Mouse (Mus musculus) stomach, postnatal 0 days (tissue): ENCODE data around the gene Atp2a2. TPM values are rescaled to one million over a fixed set of nuclear protein-coding genes. Genes with fewer than 3 reads are reported as not detected.

Experiments
- ATAC-seq: fragments of 200-750 bp; cut with Nextera tagmentation; 2 replicates; pipeline ENCODE4 v1.8.0; 2017; ENCODE audit not compliant: low FRiP score, low TSS enrichment
- DNase-seq: peaks from one replicate; pipeline ENCODE4 v3.0.0-alpha.2; 2016; ENCODE audit warnings: low spot score
- H3K27ac ChIP-seq: fragments of 300-500 bp; sonication (generic); replicated peaks from 2 replicates; pipeline ENCODE4 v1.5.1; 2014; ENCODE audit warnings: mild to moderate bottlenecking, control low read depth
- H3K27me3 ChIP-seq: fragments of 300-500 bp; sonication (generic); 2 replicates; pipeline ENCODE4 v1.6.1; 2014; ENCODE audit warnings: low read length; ENCODE audit not compliant: control insufficient read depth, insufficient read depth
- H3K36me3 ChIP-seq: fragments of 300-500 bp; sonication (generic); 2 replicates; pipeline ENCODE4 v1.6.1; 2014; ENCODE audit warnings: low read length, mixed read lengths; ENCODE audit not compliant: control insufficient read depth, insufficient read depth
- H3K4me1 ChIP-seq: fragments of 300-500 bp; sonication (generic); replicated peaks from 2 replicates; pipeline ENCODE4 v1.6.1; 2014; ENCODE audit warnings: antibody characterized with exemption; ENCODE audit not compliant: control insufficient read depth, insufficient read depth
- H3K4me2 ChIP-seq: fragments of 300-500 bp; sonication (generic); replicated peaks from 2 replicates; pipeline ENCODE4 v1.6.1; 2014; ENCODE audit warnings: low read depth, mild to moderate bottlenecking, control low read depth, moderate library complexity
- H3K4me3 ChIP-seq: fragments of 300-500 bp; sonication (generic); 2 replicates; pipeline ENCODE4 v1.5.1; 2014; ENCODE audit warnings: low read depth, low read length, control low read depth
- H3K9ac ChIP-seq: fragments of 300-500 bp; sonication (generic); 2 replicates; pipeline ENCODE4 v1.6.1; 2014; ENCODE audit warnings: mild to moderate bottlenecking, low read length, control low read depth, mixed read lengths
- H3K9me3 ChIP-seq: fragments of 300-500 bp; sonication (generic); 2 replicates; pipeline ENCODE4 v1.6.1; 2016; ENCODE audit warnings: low read length; ENCODE audit not compliant: control insufficient read depth
- CTCF ChIP-seq: IDR thresholded peaks from 2 replicates; pipeline ENCODE4 v1.5.1; 2016; ENCODE audit warnings: antibody characterized with exemption, low read depth, mild to moderate bottlenecking, moderate library complexity
- EP300 ChIP-seq: optimal IDR thresholded peaks from 2 replicates; pipeline ENCODE3; 2016; ENCODE audit warnings: antibody characterized with exemption
- WGBS: fragments of 180-500 bp; shearing (Covaris S2); extraction: QIAGEN DNeasy Blood & Tissue Kit; methylation state at CpG from one replicate; pipeline ENCODE4 v1.1.7; 2014; 5-methylcytosine and 5-hydroxymethylcytosine counted together
- polyA plus RNA-seq: library from polyadenylated mRNA; unstranded; fragments of >200 nt; fragmentation: Nextera tagmentation; extraction: Ambion mirVana; gene quantifications from 2 replicates; pipeline ENCODE4 v1.2.1, GENCODE M21; 2015

The Atp2a2 gene
- polyA plus RNA-seq, 1 experiment from 2014 or later = 24.0 TPM

DNA sequence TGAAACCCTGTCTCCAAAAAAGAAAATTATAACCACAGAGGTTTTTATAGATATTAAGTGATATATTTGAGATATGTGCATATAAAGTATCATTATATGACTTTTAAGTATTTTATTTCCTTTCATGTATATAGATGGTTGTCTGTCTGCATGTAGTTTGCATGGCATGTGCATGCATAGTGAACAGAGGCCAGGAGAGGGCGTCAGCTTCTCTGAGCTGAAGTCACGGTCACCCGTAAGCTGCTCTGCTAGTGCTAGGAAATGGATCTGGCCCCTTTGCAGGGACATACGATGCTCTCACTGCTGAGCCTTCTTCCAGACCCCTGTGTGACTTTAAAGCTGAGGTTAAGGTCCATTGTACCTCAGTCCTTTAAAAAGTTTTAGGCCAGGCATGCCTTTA lies 67.5 kb downstream of the Atp2a2 start:
- peak; percentile 42 for TF ChIP-seq CTCF
- TF ChIP-seq EP300 = no peak
- Histone ChIP-seq H3K4me3 (no peak overlapping the region), H3K4me1 (no peaks in the 10 kb centered on the region), H3K9ac (no peak overlapping the region), H3K9me3 (no peaks in the 10 kb centered on the region), H3K4me2 (no peak overlapping the region), H3K36me3 (peaks cover 56% of the 10 kb centered on the region), H3K27me3 (no peaks in the 10 kb centered on the region), H3K27ac (no peak overlapping the region)
- ATAC-seq = no peak
- 79% methylated on average over 4 of the region's 4 CpGs for WGBS
- DNase-seq = no peak

DNA sequence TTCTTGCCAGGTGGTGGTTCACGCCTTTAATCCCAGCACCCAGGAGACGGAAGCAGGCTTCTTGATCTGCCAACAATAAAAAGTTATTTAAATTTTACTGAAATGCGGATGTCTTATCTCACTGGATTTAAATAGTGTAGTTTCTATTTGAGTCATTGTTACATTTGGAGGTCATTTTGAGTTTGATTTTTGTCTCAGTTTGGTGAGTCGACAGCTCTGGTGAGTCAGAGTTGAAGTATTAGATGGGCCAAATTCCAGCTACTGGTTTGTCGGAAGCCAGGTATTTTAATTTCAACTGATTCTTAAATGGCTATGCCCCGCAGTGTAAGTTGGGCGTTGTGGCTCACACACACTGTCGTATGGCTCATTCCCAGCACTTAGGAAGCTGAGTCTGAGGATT lies 70.8 kb downstream of the Atp2a2 start:
- H3K4me3 ChIP-seq = no peak overlapping the region
- no peak overlapping the region for H3K27ac ChIP-seq
- no peak overlapping the region for H3K9ac ChIP-seq
- H3K27me3 ChIP-seq = no peaks in the 10 kb centered on the region
- no peak overlapping the region for H3K4me2 ChIP-seq
- H3K36me3 ChIP-seq = peaks cover 38% of the 10 kb centered on the region
- H3K9me3 ChIP-seq = no peaks in the 10 kb centered on the region
- whole genome bisulfite sequencing = 71% methylated on average over 8 of the region's 8 CpGs
- no peak for TF ChIP-seq CTCF
- TF ChIP-seq EP300 = no peak
- H3K4me1 ChIP-seq = no peaks in the 10 kb centered on the region
- ATAC-seq (no peak), DNase-seq (no peak)

DNA sequence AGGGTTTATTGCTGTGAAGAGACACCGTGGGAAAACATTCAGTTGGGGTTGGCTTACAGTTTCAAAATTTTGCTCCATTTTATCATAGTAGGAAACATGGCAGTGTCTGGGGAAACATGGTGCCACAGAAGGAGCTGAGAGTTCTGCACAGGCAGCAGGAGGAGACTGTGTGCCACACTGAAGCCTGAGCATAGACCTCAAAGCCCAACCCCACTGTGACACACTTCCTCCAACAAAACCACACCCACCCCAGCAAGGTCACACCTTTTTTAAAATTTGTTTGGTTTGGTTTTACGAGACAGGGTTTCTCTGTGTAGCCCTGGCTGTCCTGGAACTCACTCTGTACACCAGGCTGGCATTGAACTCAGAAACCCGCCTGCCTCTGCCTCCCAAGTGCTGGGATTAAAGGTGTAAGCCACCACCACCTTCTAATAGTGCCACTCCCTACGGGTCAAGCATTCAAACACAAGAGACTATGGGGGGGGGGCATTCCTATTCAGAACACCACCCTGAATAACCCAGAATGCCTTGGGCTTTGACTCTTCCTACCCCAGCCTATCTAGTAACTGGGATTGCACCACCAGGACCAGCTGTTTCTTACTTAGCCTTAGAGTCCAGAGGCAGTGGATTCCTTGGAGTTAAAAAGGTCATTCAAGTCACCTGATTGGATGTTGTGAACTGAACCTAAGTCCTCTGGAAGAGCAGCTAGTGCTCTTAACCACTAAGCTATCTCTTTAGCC lies 71.8 kb downstream of the Atp2a2 start:
- WGBS = 86% methylated on average over 4 of the region's 4 CpGs
- DNase-seq (no peak), ATAC-seq (no peak)
- Histone ChIP-seq H3K36me3 (peaks cover 30% of the 10 kb centered on the region), H3K9me3 (no peaks in the 10 kb centered on the region), H3K9ac (no peak overlapping the region), H3K4me1 (no peaks in the 10 kb centered on the region), H3K4me3 (no peak overlapping the region), H3K27ac (no peak overlapping the region), H3K4me2 (no peak overlapping the region), H3K27me3 (no peaks in the 10 kb centered on the region)
- TF ChIP-seq EP300 (no peak), CTCF (no peak)

DNA sequence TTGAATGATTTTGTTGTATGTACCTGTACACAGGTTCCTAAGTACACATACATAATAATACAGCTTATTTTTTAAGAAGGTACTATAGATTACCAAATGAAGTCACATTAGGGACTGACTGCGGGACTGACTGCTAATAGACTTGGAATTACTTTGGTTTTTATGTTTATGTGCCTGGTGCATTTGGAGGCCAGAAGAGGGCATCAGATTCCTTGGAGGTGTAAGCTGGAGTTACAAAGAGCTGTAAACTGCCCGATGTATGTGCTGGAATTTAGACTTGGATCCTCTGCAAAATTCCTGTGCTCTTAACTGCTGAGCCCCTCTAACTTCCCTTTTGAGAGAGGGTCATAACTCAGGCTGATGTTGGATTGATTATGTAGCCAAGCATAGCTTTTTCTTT lies 76.5 kb downstream of the Atp2a2 start:
- DNase-seq (no peak), ATAC-seq (no peak)
- Histone ChIP-seq H3K9ac (no peak overlapping the region), H3K4me1 (no peaks in the 10 kb centered on the region), H3K27me3 (no peaks in the 10 kb centered on the region), H3K27ac (no peak overlapping the region), H3K36me3 (peaks cover 10% of the 10 kb centered on the region), H3K4me3 (no peak overlapping the region), H3K9me3 (no peaks in the 10 kb centered on the region), H3K4me2 (no peak overlapping the region)
- WGBS = 63% methylated on average over 2 of the region's 2 CpGs
- TF ChIP-seq CTCF (peak; percentile 45), EP300 (no peak)

DNA sequence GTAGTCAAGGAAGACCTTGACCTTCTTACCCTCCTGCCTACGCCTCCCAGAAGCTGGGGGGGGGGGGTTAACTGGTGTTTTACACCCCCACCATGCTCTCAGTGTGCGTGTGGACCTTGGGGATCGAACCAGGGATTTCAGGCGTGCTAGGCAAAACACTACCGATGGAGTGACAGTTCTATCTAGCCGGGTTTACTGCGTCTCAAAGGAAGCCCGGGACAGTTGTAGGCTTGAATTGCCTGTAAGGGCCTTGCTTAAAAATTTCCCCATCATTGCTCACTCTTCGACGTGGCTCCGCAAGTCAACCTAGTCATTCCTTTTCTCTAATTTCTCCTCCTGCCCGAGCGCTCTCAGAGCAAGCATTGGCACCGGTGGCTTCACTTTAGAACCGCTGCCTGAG lies 78.9 kb downstream of the Atp2a2 start:
- DNase-seq (no peak), ATAC-seq (peak; percentile 23; the same call in 1 of the 2 replicates)
- peak overlapping the region; percentile 95 for H3K9ac ChIP-seq
- 20% methylated on average over 15 of the region's 15 CpGs for WGBS
- no peaks in the 10 kb centered on the region for H3K27me3 ChIP-seq
- H3K27ac ChIP-seq = peak overlapping the region; percentile 87; the same call in 1 of the 2 replicates
- H3K9me3 ChIP-seq = no peaks in the 10 kb centered on the region
- TF ChIP-seq EP300 (no peak), CTCF (no peak)
- H3K36me3 ChIP-seq = peaks cover under 1% of the 10 kb centered on the region; the same call in 1 of the 2 replicates
- peak overlapping the region; percentile 96 for H3K4me3 ChIP-seq
- peak overlapping the region; percentile 88 for H3K4me2 ChIP-seq
- no peaks in the 10 kb centered on the region for H3K4me1 ChIP-seq

DNA sequence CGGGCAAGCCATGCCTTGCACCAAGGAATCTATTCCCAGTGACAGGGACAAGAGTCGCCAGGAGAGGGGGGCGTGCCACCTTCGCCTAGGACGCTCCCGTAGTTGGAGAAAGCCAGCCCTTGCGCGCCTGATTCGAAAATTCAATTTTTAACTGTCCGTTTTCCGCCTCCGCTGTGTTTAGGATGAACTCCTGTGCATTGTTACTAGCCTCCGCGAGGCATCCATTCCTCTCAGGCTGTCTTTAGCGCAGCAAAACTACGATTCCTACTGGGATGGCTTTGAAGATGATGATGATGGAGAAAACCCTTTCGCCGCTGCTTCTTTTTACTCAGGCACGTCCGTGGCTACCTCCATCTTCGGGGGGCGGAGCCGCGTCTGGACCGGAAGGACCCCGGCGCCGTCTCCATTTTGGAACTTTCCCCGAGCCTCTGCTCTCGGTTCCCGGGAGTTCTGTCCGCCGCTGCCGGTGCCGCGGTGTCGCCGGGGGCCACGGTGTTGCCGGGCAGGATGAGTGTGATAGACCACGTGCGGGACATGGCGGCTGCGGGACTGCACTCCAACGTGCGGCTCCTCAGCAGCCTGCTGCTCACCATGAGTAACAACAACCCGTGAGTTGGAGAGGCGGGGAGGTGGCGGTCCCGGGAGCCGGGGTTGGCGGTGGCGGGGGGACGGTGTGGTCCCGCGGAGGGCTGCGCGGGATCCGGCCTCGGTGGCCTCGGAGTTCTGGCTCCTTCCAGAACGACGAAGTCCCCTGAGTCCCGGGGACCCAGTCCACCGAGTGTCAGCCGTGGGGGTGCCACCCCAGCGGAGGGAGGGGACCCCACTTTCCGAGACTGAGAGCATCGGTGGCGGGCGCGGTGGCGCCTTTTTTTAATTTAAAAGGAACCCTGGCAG lies 79.7 kb downstream of the Atp2a2 start:
- peak; percentile 84 for ATAC-seq
- H3K4me2 ChIP-seq = peak overlapping the region; percentile 88
- WGBS = under 1% methylated on average over 73 of the region's 73 CpGs

More for the DNA sequence above, 79.7 kb downstream of the Atp2a2 start:
- peak overlapping the region; percentile 96 for H3K4me3 ChIP-seq
- H3K9me3 ChIP-seq = no peaks in the 10 kb centered on the region
- no peaks in the 10 kb centered on the region for H3K36me3 ChIP-seq
- DNase-seq = peak; percentile 89
- H3K9ac ChIP-seq = peak overlapping the region; percentile 95
- TF ChIP-seq EP300 (no peak), CTCF (peak; percentile 55)
- H3K4me1 ChIP-seq = no peaks in the 10 kb centered on the region
- no peaks in the 10 kb centered on the region for H3K27me3 ChIP-seq
- peak overlapping the region; percentile 87 for H3K27ac ChIP-seq
